Mouse (Mus musculus) liver, adult 2 months (tissue): ENCODE measurements around the gene Rara. TPM values are rescaled to one million over a fixed set of nuclear protein-coding genes. Genes with fewer than 3 reads are reported as not detected.

ENCODE experiments used
- DNase-seq: peaks from one replicate; pipeline ENCODE4 v3.0.0-alpha.2; 2011; ENCODE audit warnings: low read depth, low spot score; ENCODE audit errors: extremely low read depth
- H3K27ac ChIP-seq: fragments of 200-500 bp; replicated peaks from 2 replicates; pipeline ENCODE4 v1.5.1; 2012; ENCODE audit warnings: low read depth, mild to moderate bottlenecking, control low read depth, inconsistent platforms, low read length; ENCODE audit not compliant: insufficient read depth
- H3K27me3 ChIP-seq: fragments of 200-500 bp; 2 replicates; pipeline ENCODE4 v1.6.1; 2012; ENCODE audit warnings: mild to moderate bottlenecking, moderate library complexity, low read length, inconsistent platforms; ENCODE audit not compliant: control insufficient read depth, insufficient read depth
- H3K36me3 ChIP-seq: fragments of 200-500 bp; 2 replicates; pipeline ENCODE4 v1.6.1; 2012; ENCODE audit warnings: low read length, inconsistent platforms; ENCODE audit not compliant: control insufficient read depth, insufficient read depth
- H3K4me1 ChIP-seq: fragments of 200-500 bp; 2 replicates; pipeline ENCODE4 v1.6.1; 2011; ENCODE audit warnings: low read length; ENCODE audit not compliant: control insufficient read depth, insufficient read depth
- H3K4me3 ChIP-seq: fragments of 200-500 bp; 2 replicates; pipeline ENCODE4 v1.5.1; 2011; ENCODE audit warnings: low read depth, mild to moderate bottlenecking, control low read depth, low read length, moderate library complexity; ENCODE audit not compliant: insufficient read depth
- H3K79me2 ChIP-seq: fragments of 200-500 bp; 2 replicates; pipeline ENCODE4 v1.6.1; 2012; ENCODE audit warnings: inconsistent platforms, mild to moderate bottlenecking, low read length, moderate library complexity; ENCODE audit not compliant: control insufficient read depth, insufficient read depth
- H3K9ac ChIP-seq: fragments of 200-500 bp; 2 replicates; pipeline ENCODE4 v1.6.1; 2012; ENCODE audit warnings: low read depth, mild to moderate bottlenecking, control low read depth, inconsistent platforms, low read length
- CTCF ChIP-seq: fragments of 200-500 bp; IDR thresholded peaks from 2 replicates; pipeline ENCODE4 v1.5.1; 2011; ENCODE audit warnings: low read depth, low read length, control low read depth
- POLR2A ChIP-seq: fragments of 200-500 bp; IDR thresholded peaks from 2 replicates; pipeline ENCODE4 v1.6.1; 2011; ENCODE audit warnings: low read length, control low read depth; ENCODE audit not compliant: insufficient read depth; ENCODE audit errors: extremely low read depth
- WGBS: fragments of 180-500 bp; shearing (Covaris S2); methylation state at CpG from one replicate; pipeline ENCODE4 v1.1.7; 2018; 5-methylcytosine and 5-hydroxymethylcytosine counted together
- polyA plus RNA-seq: library from polyadenylated mRNA; depleted of rRNA; stranded (reverse); fragments of >200 nt; gene quantifications from 2 replicates; pipeline ENCODE4 v1.2.3, GENCODE M21; 2012
- total RNA-seq: library from RNA; depleted of rRNA; stranded (reverse); fragments of >200 nt; gene quantifications from 2 replicates; pipeline ENCODE4 v1.2.3, GENCODE M21; 2014

Rara gene
- total and polyA plus RNA-seq, 2 experiments, result 3.7 to 14.1 TPM

- no peak for DNase-seq
- WGBS, result 74% methylated on average over 20 of the region's 20 CpGs
- H3K36me3 ChIP-seq, result peaks cover 14% of the 10 kb centered on the region; the same call in 1 of the 2 replicates
Measured at GRCm38 (mm10) chr11:98968716-98969495, 41.3 kb downstream of the Rara start.

GRCm38 (mm10) chr11:98969496-98969927 is 41.9 kb downstream of the Rara start:
- Histone ChIP-seq H3K4me3 (no peak overlapping the region), H3K79me2 (peaks cover 14% of the 10 kb centered on the region; the same call in 1 of the 2 replicates), H3K36me3 (peaks cover 14% of the 10 kb centered on the region; the same call in 1 of the 2 replicates), H3K9ac (no peak overlapping the region), H3K27ac (no peak overlapping the region), H3K27me3 (no peaks in the 10 kb centered on the region), H3K4me1 (peaks cover 33% of the 10 kb centered on the region)
- TF ChIP-seq CTCF (no peak), POLR2A (no peak)
- DNase-seq, result no peak
- 64% methylated on average over 16 of the region's 17 CpGs for WGBS

More at GRCm38 (mm10) chr11:98968716-98969495, 41.3 kb downstream of the Rara start:
- no peak for TF ChIP-seq POLR2A
- TF ChIP-seq CTCF, result no peak
- no peaks in the 10 kb centered on the region for H3K27me3 ChIP-seq
- no peak overlapping the region for H3K9ac ChIP-seq
- H3K27ac ChIP-seq, result no peak overlapping the region
- H3K4me3 ChIP-seq, result no peak overlapping the region
- peaks cover 36% of the 10 kb centered on the region for H3K4me1 ChIP-seq
- peaks cover 14% of the 10 kb centered on the region; the same call in 1 of the 2 replicates for H3K79me2 ChIP-seq

- Histone ChIP-seq H3K36me3 (peaks cover 14% of the 10 kb centered on the region; the same call in 1 of the 2 replicates), H3K9ac (0 out of 2 replicates have a peak overlapping the region, but pooled peaks have one; percentile 31), H3K4me1 (peaks cover 29% of the 10 kb centered on the region), H3K4me3 (no peak overlapping the region), H3K27me3 (no peaks in the 10 kb centered on the region), H3K27ac (peak overlapping the region; percentile 5; the same call in 1 of the 2 replicates), H3K79me2 (peaks cover 14% of the 10 kb centered on the region; the same call in 1 of the 2 replicates)
- WGBS, result 51% methylated on average over 29 of the region's 29 CpGs
- TF ChIP-seq CTCF (no peak), POLR2A (no peak)
- peak; percentile 70 for DNase-seq
Measured at GRCm38 (mm10) chr11:98970191-98970925, 42.7 kb downstream of the Rara start.

- 73% methylated on average over 23 of the region's 23 CpGs for WGBS
- peaks cover 14% of the 10 kb centered on the region; the same call in 1 of the 2 replicates for H3K36me3 ChIP-seq
- H3K9ac ChIP-seq, result no peak overlapping the region
Measured at GRCm38 (mm10) chr11:98971316-98972031, 43.9 kb downstream of the Rara start.

GRCm38 (mm10) chr11:98972215-98972614 is 44.6 kb downstream of the Rara start:
- H3K4me1 ChIP-seq, result peaks cover 12% of the 10 kb centered on the region
- DNase-seq, result peak; percentile 39
- H3K79me2 ChIP-seq, result peaks cover under 1% of the 10 kb centered on the region; the same call in 1 of the 2 replicates
- TF ChIP-seq CTCF (peak; percentile 91), POLR2A (no peak)
- no peak overlapping the region for H3K4me3 ChIP-seq
- H3K9ac ChIP-seq, result no peak overlapping the region
- H3K27me3 ChIP-seq, result no peaks in the 10 kb centered on the region
- H3K36me3 ChIP-seq, result peaks cover 10% of the 10 kb centered on the region; the same call in 1 of the 2 replicates
- no peak overlapping the region for H3K27ac ChIP-seq
- 58% methylated on average over 9 of the region's 9 CpGs for WGBS

More at GRCm38 (mm10) chr11:98971316-98972031, 43.9 kb downstream of the Rara start:
- H3K4me1 ChIP-seq, result peaks cover 18% of the 10 kb centered on the region
- H3K79me2 ChIP-seq, result peaks cover 6% of the 10 kb centered on the region; the same call in 1 of the 2 replicates
- DNase-seq, result no peak
- TF ChIP-seq POLR2A (no peak), CTCF (no peak)
- H3K27ac ChIP-seq, result no peak overlapping the region
- H3K27me3 ChIP-seq, result no peaks in the 10 kb centered on the region
- H3K4me3 ChIP-seq, result no peak overlapping the region
